Mouse (Mus musculus): ENCODE measurements at regions not wholly inside any gene's neighbourhood (a gene's known extent, or its start where the extent isn't known, plus 50 kb on each side); places are given as distances from the start of the nearest gene placed in this dataset.
A peak's percentile ranks its signal among the peaks of the same experiment; 100 is the strongest.

DNA sequence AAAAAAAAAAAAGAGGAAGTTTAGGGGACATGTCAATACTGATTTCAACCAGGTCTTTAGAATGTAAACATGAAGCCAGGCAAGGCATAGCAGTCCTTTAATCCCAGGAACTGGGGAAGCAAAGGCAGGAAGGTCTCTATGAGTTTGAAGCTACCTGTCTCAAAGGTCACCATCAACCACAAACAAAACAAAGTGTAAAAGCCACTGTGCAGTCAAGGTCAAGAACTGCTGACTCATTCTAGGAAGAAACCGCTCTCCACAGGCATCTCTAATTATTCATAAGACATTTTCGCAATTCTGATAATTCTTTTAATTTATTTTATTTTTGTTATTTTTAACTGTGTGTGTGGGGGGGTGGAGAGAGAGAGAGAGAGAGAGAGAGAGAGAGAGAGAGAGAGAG is 364.0 kb downstream of the Cntnap4 start:
- ATAC-seq (replicated peaks; ENCODE audit: low FRiP score, low TSS enrichment, low read depth) (no peak), DNase-seq (ENCODE audit: low spot score) (no peak)
- H3K9ac ChIP-seq (ENCODE audit: low read length): no peak overlapping the region
- no peak overlapping the region for H3K4me3 ChIP-seq (ENCODE audit: low read depth, low read length)
- H3K4me2 ChIP-seq (ENCODE audit: low read length): no peak overlapping the region
- H3K27me3 ChIP-seq (replicated peaks; ENCODE audit: control insufficient read depth, insufficient read depth, low read length): no peaks in the 10 kb centered on the region
- no peaks in the 10 kb centered on the region for H3K9me3 ChIP-seq (ENCODE audit: control insufficient read depth, low read length)
- no peak overlapping the region for H3K27ac ChIP-seq (ENCODE audit: low read depth)
- H3K4me1 ChIP-seq (replicated peaks; ENCODE audit: control insufficient read depth, insufficient read depth, low read length): 0 out of 2 replicates have a peak, but pooled peaks cover 4% of the 10 kb centered on the region
- no peaks in the 10 kb centered on the region for H3K36me3 ChIP-seq (ENCODE audit: control insufficient read depth, insufficient read depth, low read length)
- 82% methylated on average over 2 of the region's 2 CpGs for WGBS

DNA sequence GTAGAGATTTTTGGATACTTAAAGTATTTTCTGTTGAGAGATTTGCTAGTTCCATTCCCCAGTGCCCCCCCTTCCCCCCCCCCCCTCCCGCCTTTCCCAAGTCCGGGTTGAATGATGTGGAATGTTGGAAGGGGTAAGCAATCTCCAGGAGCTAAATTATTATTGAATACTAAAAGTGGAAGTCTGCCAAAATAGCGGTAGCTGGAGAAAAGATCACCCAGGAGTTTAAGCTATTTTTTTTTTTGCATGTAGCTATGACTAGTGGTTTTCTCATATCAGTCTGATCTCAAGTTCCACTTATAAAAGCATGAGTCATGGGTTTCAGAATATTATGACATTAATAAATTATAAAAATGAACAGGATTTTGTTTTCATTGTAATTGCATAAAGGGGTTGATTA is 365.6 kb downstream of the Cntnap4 start:
- 0 out of 2 replicates have a peak, but pooled peaks cover 4% of the 10 kb centered on the region for H3K4me1 ChIP-seq (replicated peaks; ENCODE audit: control insufficient read depth, insufficient read depth, low read length)
- H3K27me3 ChIP-seq (replicated peaks; ENCODE audit: control insufficient read depth, insufficient read depth, low read length): no peaks in the 10 kb centered on the region
- H3K9me3 ChIP-seq (ENCODE audit: control insufficient read depth, low read length): no peaks in the 10 kb centered on the region
- WGBS: 44% methylated on average over 3 of the region's 3 CpGs
- no peak overlapping the region for H3K27ac ChIP-seq (ENCODE audit: low read depth)
- no peak overlapping the region for H3K4me3 ChIP-seq (ENCODE audit: low read depth, low read length)
- DNase-seq (ENCODE audit: low spot score) (no peak), ATAC-seq (replicated peaks; ENCODE audit: low FRiP score, low TSS enrichment, low read depth) (no peak)
- no peak overlapping the region for H3K9ac ChIP-seq (ENCODE audit: low read length)
- no peak overlapping the region for H3K4me2 ChIP-seq (ENCODE audit: low read length)
- no peaks in the 10 kb centered on the region for H3K36me3 ChIP-seq (ENCODE audit: control insufficient read depth, insufficient read depth, low read length)

DNA sequence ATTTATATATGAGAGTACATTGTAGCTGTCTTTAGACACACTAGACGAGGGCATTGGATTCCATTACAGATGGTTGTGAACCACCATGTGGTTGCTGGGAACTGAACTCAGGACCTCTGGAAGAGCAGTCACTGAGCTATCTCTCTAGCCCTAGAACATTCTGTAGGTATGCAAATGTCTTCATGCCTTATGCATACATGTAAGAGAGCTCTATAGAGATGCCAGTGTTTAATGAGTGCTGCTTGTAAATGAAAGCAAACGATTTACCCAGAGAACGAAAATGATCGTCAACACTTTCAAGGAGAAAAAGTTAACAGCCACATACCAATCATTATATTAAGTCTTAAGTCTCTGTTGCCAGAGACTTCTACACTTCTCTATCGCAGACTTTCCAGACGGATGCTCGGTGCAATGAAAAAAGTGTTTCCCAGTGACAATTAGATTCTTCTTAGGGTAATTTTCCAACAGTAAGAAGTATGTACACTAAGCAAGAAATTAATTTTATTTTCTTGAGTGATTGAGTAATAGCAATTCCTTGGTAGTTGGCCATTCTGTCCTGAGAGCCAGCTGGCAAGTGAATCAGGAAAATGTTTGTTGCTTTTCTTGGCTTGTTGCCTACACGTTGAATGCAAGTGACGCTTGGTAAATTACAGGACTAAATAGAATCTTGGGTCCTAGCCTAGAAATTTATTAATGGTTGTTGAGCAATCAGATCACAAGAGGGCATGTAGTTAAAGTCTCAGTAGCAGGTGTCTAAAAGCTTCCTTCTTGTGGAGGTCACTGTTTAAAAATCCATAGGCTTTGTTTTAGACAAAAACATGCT is 366.3 kb downstream of the Cntnap4 start:
- no peak for DNase-seq (ENCODE audit: low spot score)
- H3K4me1 ChIP-seq (replicated peaks; ENCODE audit: control insufficient read depth, insufficient read depth, low read length): 0 out of 2 replicates have a peak, but pooled peaks cover 4% of the 10 kb centered on the region
- H3K36me3 ChIP-seq (ENCODE audit: control insufficient read depth, insufficient read depth, low read length): no peaks in the 10 kb centered on the region
- H3K4me3 ChIP-seq (ENCODE audit: low read depth, low read length): no peak overlapping the region
- no peaks in the 10 kb centered on the region for H3K9me3 ChIP-seq (ENCODE audit: control insufficient read depth, low read length)
- H3K27me3 ChIP-seq (replicated peaks; ENCODE audit: control insufficient read depth, insufficient read depth, low read length): no peaks in the 10 kb centered on the region
- no peak for ATAC-seq (replicated peaks; ENCODE audit: low FRiP score, low TSS enrichment, low read depth)
- no peak overlapping the region for H3K4me2 ChIP-seq (ENCODE audit: low read length)
- WGBS: 84% methylated on average over 9 of the region's 9 CpGs
- H3K9ac ChIP-seq (ENCODE audit: low read length): no peak overlapping the region
- H3K27ac ChIP-seq (ENCODE audit: low read depth): no peak overlapping the region

DNA sequence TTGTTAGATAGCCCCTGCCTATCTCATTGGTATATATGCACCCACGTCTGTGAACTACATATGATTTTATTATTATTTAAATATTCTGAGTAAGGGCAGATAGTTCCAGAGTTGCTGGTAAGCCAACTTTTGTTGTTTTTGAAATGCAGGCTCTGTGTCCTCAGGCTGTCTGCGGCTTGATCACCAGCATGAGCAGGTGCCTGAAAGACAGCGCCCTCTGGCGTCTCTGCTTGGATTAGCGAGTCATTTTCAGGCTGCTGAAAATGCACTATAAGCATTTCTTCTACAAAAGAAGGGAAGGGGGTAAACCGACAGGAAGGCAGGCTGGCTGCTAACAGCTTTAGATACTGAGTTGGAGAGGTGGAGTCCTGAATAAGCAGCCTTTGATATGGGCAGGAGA is 402.6 kb downstream of the Cntnap4 start:
- H3K27ac ChIP-seq (ENCODE audit: low read depth): no peak overlapping the region
- no peaks in the 10 kb centered on the region for H3K36me3 ChIP-seq (ENCODE audit: control insufficient read depth, insufficient read depth, low read length)
- H3K9me3 ChIP-seq (ENCODE audit: control insufficient read depth, low read length): no peaks in the 10 kb centered on the region
- no peaks in the 10 kb centered on the region for H3K4me1 ChIP-seq (replicated peaks; ENCODE audit: control insufficient read depth, insufficient read depth, low read length)
- H3K9ac ChIP-seq (ENCODE audit: low read length): no peak overlapping the region
- WGBS: 4% methylated on average over 6 of the region's 6 CpGs
- no peak overlapping the region for H3K4me3 ChIP-seq (ENCODE audit: low read depth, low read length)
- H3K27me3 ChIP-seq (replicated peaks; ENCODE audit: control insufficient read depth, insufficient read depth, low read length): no peaks in the 10 kb centered on the region
- H3K4me2 ChIP-seq (ENCODE audit: low read length): no peak overlapping the region
- DNase-seq (ENCODE audit: low spot score) (peak; percentile 88), ATAC-seq (replicated peaks; ENCODE audit: low FRiP score, low TSS enrichment, low read depth) (no peak)

DNA sequence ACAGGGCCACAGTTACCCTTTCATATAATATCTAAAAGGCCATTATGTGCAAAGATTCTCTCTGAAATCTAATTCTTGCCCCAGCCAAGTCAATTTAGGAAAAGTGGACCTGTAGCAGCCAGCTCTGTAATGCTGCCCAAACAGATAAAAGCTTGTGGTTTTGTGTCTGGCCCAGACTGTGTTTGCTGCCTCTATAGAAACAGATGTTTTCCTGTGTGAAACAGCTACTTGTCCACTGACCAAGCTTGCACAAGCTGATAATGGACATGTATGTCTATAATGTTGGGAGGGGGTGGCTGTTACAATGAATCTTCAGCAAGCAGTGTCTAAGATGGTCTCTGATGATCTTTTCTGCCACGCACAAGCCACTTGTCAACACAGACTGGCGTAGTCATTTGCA is 405.9 kb downstream of the Cntnap4 start:
- H3K27ac ChIP-seq (ENCODE audit: low read depth): no peak overlapping the region
- no peak overlapping the region for H3K9ac ChIP-seq (ENCODE audit: low read length)
- no peak overlapping the region for H3K4me2 ChIP-seq (ENCODE audit: low read length)
- ATAC-seq (replicated peaks; ENCODE audit: low FRiP score, low TSS enrichment, low read depth): no peak
- WGBS: 91% methylated on average over 2 of the region's 2 CpGs
- H3K4me1 ChIP-seq (replicated peaks; ENCODE audit: control insufficient read depth, insufficient read depth, low read length): no peaks in the 10 kb centered on the region
- H3K9me3 ChIP-seq (ENCODE audit: control insufficient read depth, low read length): no peaks in the 10 kb centered on the region
- H3K36me3 ChIP-seq (ENCODE audit: control insufficient read depth, insufficient read depth, low read length): no peaks in the 10 kb centered on the region
- H3K27me3 ChIP-seq (replicated peaks; ENCODE audit: control insufficient read depth, insufficient read depth, low read length): no peaks in the 10 kb centered on the region
- no peak overlapping the region for H3K4me3 ChIP-seq (ENCODE audit: low read depth, low read length)
- DNase-seq (ENCODE audit: low spot score): no peak

DNA sequence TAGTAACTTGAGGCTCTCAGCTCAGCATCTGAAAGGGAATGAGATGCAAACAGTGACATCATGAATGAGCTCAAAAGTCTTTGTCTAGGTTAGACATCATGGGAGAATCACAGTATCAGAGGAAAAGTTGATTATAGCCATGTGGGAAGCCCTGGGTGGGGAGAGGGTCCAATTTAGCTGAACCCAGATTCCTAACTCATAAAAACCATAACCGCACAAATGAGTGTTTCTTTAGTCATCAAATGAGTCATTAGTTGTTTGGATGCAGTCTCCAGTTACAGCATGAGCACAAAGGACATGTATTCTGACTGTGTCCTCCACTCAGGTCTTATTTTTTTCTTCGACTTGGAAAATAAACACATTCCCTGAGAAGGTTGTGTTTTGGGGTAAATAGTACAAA is 406.5 kb downstream of the Cntnap4 start:
- WGBS: 92% methylated on average over 2 of the region's 2 CpGs
- H3K27me3 ChIP-seq (replicated peaks; ENCODE audit: control insufficient read depth, insufficient read depth, low read length): no peaks in the 10 kb centered on the region
- no peak for DNase-seq (ENCODE audit: low spot score)
- no peak overlapping the region for H3K4me2 ChIP-seq (ENCODE audit: low read length)
- H3K9me3 ChIP-seq (ENCODE audit: control insufficient read depth, low read length): no peaks in the 10 kb centered on the region
- H3K27ac ChIP-seq (ENCODE audit: low read depth): no peak overlapping the region
- no peak overlapping the region for H3K9ac ChIP-seq (ENCODE audit: low read length)
- no peak for ATAC-seq (replicated peaks; ENCODE audit: low FRiP score, low TSS enrichment, low read depth)
- H3K36me3 ChIP-seq (ENCODE audit: control insufficient read depth, insufficient read depth, low read length): no peaks in the 10 kb centered on the region
- H3K4me1 ChIP-seq (replicated peaks; ENCODE audit: control insufficient read depth, insufficient read depth, low read length): no peaks in the 10 kb centered on the region
- H3K4me3 ChIP-seq (ENCODE audit: low read depth, low read length): no peak overlapping the region

DNA sequence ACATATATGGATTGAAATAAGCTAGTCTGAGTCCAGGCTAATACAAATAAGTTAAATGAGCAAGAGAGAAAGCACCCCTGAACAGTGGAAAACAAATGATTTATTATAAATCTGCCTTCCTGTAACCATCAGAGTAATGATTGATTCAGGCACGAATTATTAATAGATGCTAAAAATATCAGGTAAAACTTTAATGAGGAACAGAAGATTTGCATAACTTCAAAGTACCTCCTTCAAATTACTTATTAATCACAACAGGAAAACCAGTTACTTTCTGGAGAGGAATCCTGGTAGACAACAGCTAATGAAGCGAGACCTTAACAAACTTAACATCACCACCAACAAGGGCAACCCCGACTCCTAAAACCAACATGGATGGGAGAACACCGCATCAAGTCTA is 423.9 kb downstream of the Cntnap4 start:
- ATAC-seq (replicated peaks; ENCODE audit: low FRiP score, low TSS enrichment, low read depth) (no peak), DNase-seq (ENCODE audit: low spot score) (no peak)
- H3K9me3 ChIP-seq (ENCODE audit: control insufficient read depth, low read length): no peaks in the 10 kb centered on the region; the same call in 1 of the 2 replicates
- H3K27ac ChIP-seq (ENCODE audit: low read depth): no peak overlapping the region
- H3K9ac ChIP-seq (ENCODE audit: low read length): no peak overlapping the region
- H3K4me2 ChIP-seq (ENCODE audit: low read length): no peak overlapping the region
- H3K4me1 ChIP-seq (replicated peaks; ENCODE audit: control insufficient read depth, insufficient read depth, low read length): no peaks in the 10 kb centered on the region
- WGBS: 87% methylated on average over 4 of the region's 4 CpGs
- H3K27me3 ChIP-seq (replicated peaks; ENCODE audit: control insufficient read depth, insufficient read depth, low read length): no peaks in the 10 kb centered on the region
- H3K36me3 ChIP-seq (ENCODE audit: control insufficient read depth, insufficient read depth, low read length): no peaks in the 10 kb centered on the region
- no peak overlapping the region for H3K4me3 ChIP-seq (ENCODE audit: low read depth, low read length)

DNA sequence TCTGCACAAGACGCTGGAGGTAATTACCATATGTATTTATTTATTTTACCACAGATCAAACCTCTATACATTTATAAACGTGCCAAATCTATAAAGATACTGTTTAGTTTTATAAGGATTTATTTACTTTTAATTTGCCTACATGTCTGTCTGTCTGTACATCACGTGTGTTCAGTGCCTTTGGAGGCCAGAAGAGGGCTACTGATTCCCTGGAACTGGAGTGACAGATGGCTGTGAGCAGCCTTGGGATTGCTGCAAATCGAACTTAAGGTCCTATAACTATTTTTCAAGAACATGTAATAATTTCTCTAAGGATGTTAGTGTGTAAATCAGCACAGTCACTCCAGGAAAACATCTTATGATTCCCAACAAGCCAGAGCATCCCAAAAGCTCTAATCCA is 437.5 kb downstream of the Cntnap4 start:
- no peak for DNase-seq (ENCODE audit: low spot score)
- Histone ChIP-seq H3K27me3 (replicated peaks; ENCODE audit: control insufficient read depth, insufficient read depth, low read length) (no peaks in the 10 kb centered on the region), H3K4me1 (replicated peaks; ENCODE audit: control insufficient read depth, insufficient read depth, low read length) (no peaks in the 10 kb centered on the region), H3K27ac (ENCODE audit: low read depth) (no peak overlapping the region), H3K4me3 (ENCODE audit: low read depth, low read length) (no peak overlapping the region), H3K9ac (ENCODE audit: low read length) (no peak overlapping the region), H3K4me2 (ENCODE audit: low read length) (no peak overlapping the region), H3K9me3 (ENCODE audit: control insufficient read depth, low read length) (no peaks in the 10 kb centered on the region), H3K36me3 (ENCODE audit: control insufficient read depth, insufficient read depth, low read length) (no peaks in the 10 kb centered on the region)
- 58% methylated on average over 4 of the region's 4 CpGs for WGBS
- no peak for ATAC-seq (replicated peaks; ENCODE audit: low FRiP score, low TSS enrichment, low read depth)

DNA sequence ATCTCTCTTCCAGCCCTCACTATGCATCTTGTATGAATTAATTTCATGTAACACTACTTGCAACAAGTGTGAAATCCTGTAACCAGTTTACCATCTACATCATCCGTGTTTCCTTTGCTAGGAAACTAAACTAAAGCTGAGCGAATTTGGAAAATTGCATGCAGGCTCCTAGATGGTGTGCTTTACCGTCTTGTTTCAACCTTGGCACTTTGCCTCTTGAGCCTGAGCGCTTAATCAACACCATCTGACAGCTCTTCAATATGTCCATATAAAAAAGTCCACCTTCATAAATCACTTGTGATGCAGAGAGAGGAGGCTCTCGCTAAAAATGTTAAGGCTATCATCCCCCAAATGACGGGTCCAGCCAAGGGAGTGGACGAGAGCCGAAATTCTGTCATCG is 459.0 kb downstream of the Cntnap4 start:
- Histone ChIP-seq H3K9me3 (ENCODE audit: control insufficient read depth, low read length) (no peaks in the 10 kb centered on the region), H3K4me2 (ENCODE audit: low read length) (no peak overlapping the region), H3K36me3 (ENCODE audit: control insufficient read depth, insufficient read depth, low read length) (no peaks in the 10 kb centered on the region), H3K4me3 (ENCODE audit: low read depth, low read length) (no peak overlapping the region), H3K9ac (ENCODE audit: low read length) (no peak overlapping the region), H3K27me3 (replicated peaks; ENCODE audit: control insufficient read depth, insufficient read depth, low read length) (no peaks in the 10 kb centered on the region), H3K27ac (ENCODE audit: low read depth) (no peak overlapping the region), H3K4me1 (replicated peaks; ENCODE audit: control insufficient read depth, insufficient read depth, low read length) (no peaks in the 10 kb centered on the region)
- ATAC-seq (replicated peaks; ENCODE audit: low FRiP score, low TSS enrichment, low read depth) (no peak), DNase-seq (ENCODE audit: low spot score) (no peak)
- WGBS: 81% methylated on average over 9 of the region's 9 CpGs
